Mouse (Mus musculus): ENCODE data around the gene Oca2. TPM values are rescaled to one million over a fixed set of nuclear protein-coding genes. Genes with fewer than 3 reads are reported as not detected.

Oca2 gene
- total and polyA plus RNA-seq, 3 experiments: not detected

GRCm38 (mm10) chr7:56419253-56419844 is 179.8 kb downstream of the Oca2 start:
- TF ChIP-seq GATA1 (IDR thresholded peaks at IDR 0.05; ENCODE audit: borderline replicate concordance, low read length) (no peak), CTCF (IDR thresholded peaks at IDR 0.05; ENCODE audit: low read depth, low read length) (no peak)
- no peaks in the 10 kb centered on the region for H3K9me3 ChIP-seq (replicated peaks)
- no peak for ATAC-seq (ENCODE audit: extremely low read depth, insufficient number of reproducible peaks, low FRiP score, poor library complexity, severe bottlenecking)
- DNase-seq (ENCODE audit: low spot score): no peak
- no peaks in the 10 kb centered on the region for H3K4me1 ChIP-seq (ENCODE audit: insufficient read depth, low read depth, low read length)
- H3K27me3 ChIP-seq (ENCODE audit: insufficient read depth, low read length): no peaks in the 10 kb centered on the region
- no peaks in the 10 kb centered on the region for H3K36me3 ChIP-seq (replicated peaks)
- no peak overlapping the region for H3K4me3 ChIP-seq (ENCODE audit: low read depth, low read length)

DNA sequence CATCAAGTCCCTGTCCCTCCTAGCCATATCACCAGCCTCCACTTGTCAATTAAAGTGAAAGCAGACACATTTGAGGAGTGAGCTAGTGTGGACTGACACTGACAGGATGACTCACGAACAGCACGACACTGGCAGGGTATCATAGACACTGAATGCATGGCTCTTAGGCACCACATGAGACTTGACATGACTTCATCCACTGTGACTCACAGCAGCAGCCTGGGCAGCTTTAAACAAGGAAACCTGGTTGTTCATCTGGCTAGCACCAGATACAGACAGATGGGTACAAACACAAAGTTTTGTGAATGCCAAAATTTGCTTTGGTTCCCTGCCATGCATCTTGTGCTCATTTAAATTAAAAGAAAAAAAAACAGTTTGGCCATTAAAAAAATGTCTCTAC is 182.4 kb downstream of the Oca2 start:
- H3K4me1 ChIP-seq (ENCODE audit: insufficient read depth, low read depth, low read length): no peaks in the 10 kb centered on the region
- no peaks in the 10 kb centered on the region for H3K36me3 ChIP-seq (replicated peaks)
- no peaks in the 10 kb centered on the region for H3K9me3 ChIP-seq (replicated peaks)
- H3K27me3 ChIP-seq (ENCODE audit: insufficient read depth, low read length): no peaks in the 10 kb centered on the region
- DNase-seq (ENCODE audit: low spot score) (no peak), ATAC-seq (ENCODE audit: extremely low read depth, insufficient number of reproducible peaks, low FRiP score, poor library complexity, severe bottlenecking) (no peak)
- H3K4me3 ChIP-seq (ENCODE audit: low read depth, low read length): no peak overlapping the region
- TF ChIP-seq GATA2 (IDR thresholded peaks at IDR 0.05; ENCODE audit: borderline replicate concordance, low read depth, low read length) (no peak), CTCF (IDR thresholded peaks at IDR 0.05; ENCODE audit: low read depth, low read length) (no peak), POLR2AphosphoS5 (IDR thresholded peaks at IDR 0.05; ENCODE audit: insufficient replicate concordance, low read depth, low read length) (no peak), GATA1 (IDR thresholded peaks at IDR 0.05; ENCODE audit: borderline replicate concordance, low read length) (no peak), TAL1 (conservative IDR thresholded peaks at IDR 0.05; ENCODE audit: low read depth, low read length) (no peak)

GRCm38 (mm10) chr7:56423548-56423947 is 184.0 kb downstream of the Oca2 start:
- no peak for ATAC-seq (ENCODE audit: extremely low read depth, insufficient number of reproducible peaks, low FRiP score, poor library complexity, severe bottlenecking)
- no peak for TF ChIP-seq TAL1 (conservative IDR thresholded peaks at IDR 0.05; ENCODE audit: low read depth, low read length)
- TF ChIP-seq GATA2 (IDR thresholded peaks at IDR 0.05; ENCODE audit: borderline replicate concordance, low read depth, low read length): no peak
- no peak for TF ChIP-seq GATA1 (IDR thresholded peaks at IDR 0.05; ENCODE audit: borderline replicate concordance, low read length)
- no peak for TF ChIP-seq CTCF (IDR thresholded peaks at IDR 0.05; ENCODE audit: low read depth, low read length)
- TF ChIP-seq POLR2AphosphoS5 (IDR thresholded peaks at IDR 0.05; ENCODE audit: insufficient replicate concordance, low read depth, low read length): no peak

GRCm38 (mm10) chr7:56460814-56461520 is 221.4 kb downstream of the Oca2 start:
- Histone ChIP-seq H3K9me3 (replicated peaks) (no peaks in the 10 kb centered on the region), H3K36me3 (replicated peaks) (no peaks in the 10 kb centered on the region), H3K4me3 (ENCODE audit: low read depth, low read length) (no peak overlapping the region), H3K27me3 (ENCODE audit: insufficient read depth, low read length) (no peaks in the 10 kb centered on the region), H3K4me1 (ENCODE audit: insufficient read depth, low read depth, low read length) (no peaks in the 10 kb centered on the region)
- no peak for ATAC-seq (ENCODE audit: extremely low read depth, insufficient number of reproducible peaks, low FRiP score, poor library complexity, severe bottlenecking)
- no peak for DNase-seq (ENCODE audit: low spot score)
- TF ChIP-seq GATA1 (IDR thresholded peaks at IDR 0.05; ENCODE audit: borderline replicate concordance, low read length) (no peak), TAL1 (conservative IDR thresholded peaks at IDR 0.05; ENCODE audit: low read depth, low read length) (no peak), CTCF (IDR thresholded peaks at IDR 0.05; ENCODE audit: low read depth, low read length) (no peak), POLR2AphosphoS5 (IDR thresholded peaks at IDR 0.05; ENCODE audit: insufficient replicate concordance, low read depth, low read length) (no peak), GATA2 (IDR thresholded peaks at IDR 0.05; ENCODE audit: borderline replicate concordance, low read depth, low read length) (no peak)

More at GRCm38 (mm10) chr7:56423548-56423947, 184.0 kb downstream of the Oca2 start:
- Histone ChIP-seq H3K9me3 (replicated peaks) (no peaks in the 10 kb centered on the region), H3K4me3 (ENCODE audit: low read depth, low read length) (no peak overlapping the region), H3K27me3 (ENCODE audit: insufficient read depth, low read length) (no peaks in the 10 kb centered on the region), H3K36me3 (replicated peaks) (no peaks in the 10 kb centered on the region), H3K4me1 (ENCODE audit: insufficient read depth, low read depth, low read length) (no peaks in the 10 kb centered on the region)
- DNase-seq (ENCODE audit: low spot score): no peak

DNA sequence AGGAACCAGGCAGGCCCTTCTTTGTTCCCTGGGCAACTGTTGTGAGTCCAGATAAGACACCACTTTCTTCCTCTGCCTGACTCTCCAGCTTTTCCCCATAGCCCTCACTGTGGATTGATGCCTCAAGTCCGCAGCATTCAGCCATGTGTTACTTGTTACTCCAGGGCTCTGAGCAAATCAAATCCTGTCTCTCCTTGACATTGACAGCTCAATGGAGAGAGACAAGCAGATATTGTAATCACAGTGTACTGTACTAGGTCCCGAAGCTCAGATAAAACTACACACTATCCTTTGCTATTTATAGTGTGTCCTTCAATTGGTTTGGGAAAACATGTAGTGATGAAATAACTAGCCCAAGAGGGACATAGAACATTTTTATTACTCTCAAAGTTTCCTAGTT is 258.7 kb downstream of the Oca2 start:
- no peak for DNase-seq (ENCODE audit: low spot score)
- Histone ChIP-seq H3K27me3 (ENCODE audit: insufficient read depth, low read length) (no peaks in the 10 kb centered on the region), H3K4me1 (ENCODE audit: insufficient read depth, low read depth, low read length) (no peaks in the 10 kb centered on the region), H3K4me3 (ENCODE audit: low read depth, low read length) (no peak overlapping the region), H3K36me3 (replicated peaks) (no peaks in the 10 kb centered on the region), H3K9me3 (replicated peaks) (no peaks in the 10 kb centered on the region)
- TF ChIP-seq CTCF (IDR thresholded peaks at IDR 0.05; ENCODE audit: low read depth, low read length) (no peak), GATA1 (IDR thresholded peaks at IDR 0.05; ENCODE audit: borderline replicate concordance, low read length) (no peak), TAL1 (conservative IDR thresholded peaks at IDR 0.05; ENCODE audit: low read depth, low read length) (no peak), GATA2 (IDR thresholded peaks at IDR 0.05; ENCODE audit: borderline replicate concordance, low read depth, low read length) (no peak), POLR2AphosphoS5 (IDR thresholded peaks at IDR 0.05; ENCODE audit: insufficient replicate concordance, low read depth, low read length) (no peak)
- no peak for ATAC-seq (ENCODE audit: extremely low read depth, insufficient number of reproducible peaks, low FRiP score, poor library complexity, severe bottlenecking)

- no peak for DNase-seq (ENCODE audit: low spot score)
- Histone ChIP-seq H3K4me1 (ENCODE audit: insufficient read depth, low read depth, low read length) (no peaks in the 10 kb centered on the region), H3K36me3 (replicated peaks) (no peaks in the 10 kb centered on the region), H3K9me3 (replicated peaks) (no peaks in the 10 kb centered on the region), H3K27me3 (ENCODE audit: insufficient read depth, low read length) (no peaks in the 10 kb centered on the region), H3K4me3 (ENCODE audit: low read depth, low read length) (no peak overlapping the region)
- TF ChIP-seq TAL1 (conservative IDR thresholded peaks at IDR 0.05; ENCODE audit: low read depth, low read length): no peak
- no peak for TF ChIP-seq GATA2 (IDR thresholded peaks at IDR 0.05; ENCODE audit: borderline replicate concordance, low read depth, low read length)
- no peak for TF ChIP-seq GATA1 (IDR thresholded peaks at IDR 0.05; ENCODE audit: borderline replicate concordance, low read length)
- TF ChIP-seq CTCF (IDR thresholded peaks at IDR 0.05; ENCODE audit: low read depth, low read length): no peak
- no peak for TF ChIP-seq POLR2AphosphoS5 (IDR thresholded peaks at IDR 0.05; ENCODE audit: insufficient replicate concordance, low read depth, low read length)
- no peak for ATAC-seq (ENCODE audit: extremely low read depth, insufficient number of reproducible peaks, low FRiP score, poor library complexity, severe bottlenecking)
Observed at GRCm38 (mm10) chr7:56499319-56499718, 259.8 kb downstream of the Oca2 start.
